Mouse (Mus musculus) C2C12 (cell line): Measurements from ENCODE around the gene Npas2. TPM values are rescaled to one million over a fixed set of nuclear protein-coding genes. Genes with fewer than 3 reads are reported as not detected.

ENCODE experiments used
- H3K27me3 ChIP-seq: one replicate; pipeline ENCODE4 v1.6.1; 2011; ENCODE audit not compliant: control insufficient read depth, insufficient read depth, insufficient read length
- H3K36me3 ChIP-seq: one replicate; pipeline ENCODE4 v1.6.1; 2011; ENCODE audit not compliant: control insufficient read depth, insufficient read depth
- H3K4me3 ChIP-seq: one replicate; pipeline ENCODE4 v1.5.1; 2011; ENCODE audit warnings: mild to moderate bottlenecking, control low read depth; ENCODE audit not compliant: poor library complexity, insufficient read depth, severe bottlenecking
- H3K79me2 ChIP-seq: one replicate; pipeline ENCODE4 v1.6.1; 2011; ENCODE audit not compliant: control insufficient read depth, insufficient read depth
- H3K79me3 ChIP-seq: one replicate; pipeline ENCODE4 v1.6.1; 2011; ENCODE audit warnings: low read depth, control low read depth
- H3ac ChIP-seq: one replicate; pipeline ENCODE3; 2011; ENCODE audit warnings: low read depth; ENCODE audit not compliant: control insufficient read depth, insufficient read length
- CEBPB ChIP-seq: IDR thresholded peaks from one replicate; pipeline ENCODE4 v1.6.1; 2011; ENCODE audit warnings: low read depth, mild to moderate bottlenecking, control low read depth, moderate library complexity
- CTCF ChIP-seq: IDR thresholded peaks from one replicate; pipeline ENCODE4 v1.5.1; 2011; ENCODE audit not compliant: control insufficient read depth, insufficient read depth, insufficient read length
- FOSL1 ChIP-seq: IDR thresholded peaks from one replicate; pipeline ENCODE4 v1.8.0; 2011; ENCODE audit warnings: mild to moderate bottlenecking, low read length; ENCODE audit not compliant: poor library complexity, insufficient read depth, severe bottlenecking
- MAX ChIP-seq: IDR thresholded peaks from one replicate; pipeline ENCODE4 v1.6.1; 2011; ENCODE audit warnings: mild to moderate bottlenecking, control low read depth
- MYOD1 ChIP-seq: IDR thresholded peaks from one replicate; pipeline ENCODE4 v1.6.1; 2011; ENCODE audit warnings: low read depth; ENCODE audit not compliant: control insufficient read depth, insufficient read length
- MYOG ChIP-seq: IDR thresholded peaks from one replicate; pipeline ENCODE4 v1.6.1; 2011; ENCODE audit not compliant: control insufficient read depth, insufficient read length; ENCODE audit errors: extremely low read depth
- USF1 ChIP-seq: IDR thresholded peaks from one replicate; pipeline ENCODE4 v1.6.1; 2011; ENCODE audit warnings: low read depth, mild to moderate bottlenecking, control low read depth, moderate library complexity
- polyA plus RNA-seq: library from polyadenylated mRNA; unstranded; fragments of >200 nt; fragmentation: generic; extraction: Trizol; gene quantifications from one replicate; pipeline ENCODE4 v1.2.1, GENCODE M21; 2012; ENCODE audit warnings: missing spikeins

Npas2 gene
- polyA plus RNA-seq, 1 experiment = not detected

DNA sequence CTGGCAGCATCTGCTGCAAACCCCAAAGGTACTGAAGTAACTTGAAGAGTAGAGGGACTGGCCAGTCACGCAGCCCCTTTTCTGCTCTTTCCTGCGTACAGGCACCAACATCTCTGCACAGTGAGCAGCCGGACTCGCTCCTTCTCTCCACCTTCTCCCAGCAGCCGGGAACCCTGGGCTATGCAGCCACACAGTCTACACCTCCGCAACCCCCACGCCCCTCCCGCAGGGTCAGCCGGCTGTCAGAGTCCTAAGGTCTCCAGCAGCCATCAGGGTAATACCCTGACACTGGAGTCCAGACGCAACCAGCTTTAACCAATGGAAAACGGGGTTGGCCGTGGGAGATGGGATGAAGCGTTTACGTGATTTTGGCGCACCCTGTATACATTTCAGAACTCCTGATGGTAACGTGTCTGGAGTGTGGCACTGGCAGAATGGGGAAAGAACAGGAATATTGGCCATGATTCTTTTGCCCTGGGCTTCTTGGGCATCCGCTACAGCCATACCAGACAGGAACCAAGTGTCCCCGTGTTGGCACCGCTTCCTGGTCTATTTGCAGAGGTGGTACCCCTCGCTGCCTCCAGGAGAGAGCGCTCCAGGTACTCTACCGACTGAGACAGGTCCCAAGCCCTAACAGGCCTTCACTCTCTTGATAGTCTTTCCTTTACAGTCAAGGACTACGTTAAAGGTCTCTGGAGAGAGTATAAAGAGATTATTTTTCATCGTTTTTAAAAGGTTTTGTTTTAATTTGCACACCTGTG lies 168.4 kb downstream of the Npas2 start:
- no peak overlapping the region for H3K4me3 ChIP-seq
- H3ac ChIP-seq = no peak overlapping the region

GRCm38 (mm10) chr1:39362515-39362893 lies 169.0 kb downstream of the Npas2 start:
- Histone ChIP-seq H3ac (no peak overlapping the region), H3K4me3 (no peak overlapping the region), H3K27me3 (peaks cover 14% of the 10 kb centered on the region), H3K36me3 (no peaks in the 10 kb centered on the region), H3K79me2 (no peaks in the 10 kb centered on the region), H3K79me3 (no peaks in the 10 kb centered on the region)
- TF ChIP-seq USF1 (no peak), MYOG (no peak), FOSL1 (no peak), CEBPB (no peak), CTCF (no peak), MAX (no peak), MYOD1 (no peak)

More for the DNA sequence above, 168.4 kb downstream of the Npas2 start:
- Histone ChIP-seq H3K79me2 (no peaks in the 10 kb centered on the region), H3K36me3 (no peaks in the 10 kb centered on the region), H3K79me3 (no peaks in the 10 kb centered on the region), H3K27me3 (peaks cover 18% of the 10 kb centered on the region)
- no peak for TF ChIP-seq MYOG

GRCm38 (mm10) chr1:39365562-39365961 lies 172.0 kb downstream of the Npas2 start:
- H3K79me2 ChIP-seq = peaks cover 30% of the 10 kb centered on the region
- TF ChIP-seq CTCF (no peak), MYOD1 (no peak), MAX (no peak), MYOG (no peak), FOSL1 (no peak), CEBPB (no peak), USF1 (no peak)
- peaks cover 24% of the 10 kb centered on the region for H3K36me3 ChIP-seq
- no peak overlapping the region for H3ac ChIP-seq
- peaks cover 7% of the 10 kb centered on the region for H3K27me3 ChIP-seq
- peaks cover 24% of the 10 kb centered on the region for H3K79me3 ChIP-seq
- H3K4me3 ChIP-seq = no peak overlapping the region

- TF ChIP-seq MAX = no peak
- no peak for TF ChIP-seq USF1
- TF ChIP-seq CTCF = no peak
- no peak for TF ChIP-seq FOSL1
- TF ChIP-seq MYOD1 = no peak
- no peak for TF ChIP-seq MYOG
- TF ChIP-seq CEBPB = no peak
- H3K36me3 ChIP-seq = peaks cover 39% of the 10 kb centered on the region
- H3K79me2 ChIP-seq = peaks cover 44% of the 10 kb centered on the region
- H3K79me3 ChIP-seq = peaks cover 29% of the 10 kb centered on the region
- no peaks in the 10 kb centered on the region for H3K27me3 ChIP-seq
- H3ac ChIP-seq = peak overlapping the region; percentile 34
- peak overlapping the region; percentile 16 for H3K4me3 ChIP-seq
Measured at GRCm38 (mm10) chr1:39367045-39367444, 173.5 kb downstream of the Npas2 start.

DNA sequence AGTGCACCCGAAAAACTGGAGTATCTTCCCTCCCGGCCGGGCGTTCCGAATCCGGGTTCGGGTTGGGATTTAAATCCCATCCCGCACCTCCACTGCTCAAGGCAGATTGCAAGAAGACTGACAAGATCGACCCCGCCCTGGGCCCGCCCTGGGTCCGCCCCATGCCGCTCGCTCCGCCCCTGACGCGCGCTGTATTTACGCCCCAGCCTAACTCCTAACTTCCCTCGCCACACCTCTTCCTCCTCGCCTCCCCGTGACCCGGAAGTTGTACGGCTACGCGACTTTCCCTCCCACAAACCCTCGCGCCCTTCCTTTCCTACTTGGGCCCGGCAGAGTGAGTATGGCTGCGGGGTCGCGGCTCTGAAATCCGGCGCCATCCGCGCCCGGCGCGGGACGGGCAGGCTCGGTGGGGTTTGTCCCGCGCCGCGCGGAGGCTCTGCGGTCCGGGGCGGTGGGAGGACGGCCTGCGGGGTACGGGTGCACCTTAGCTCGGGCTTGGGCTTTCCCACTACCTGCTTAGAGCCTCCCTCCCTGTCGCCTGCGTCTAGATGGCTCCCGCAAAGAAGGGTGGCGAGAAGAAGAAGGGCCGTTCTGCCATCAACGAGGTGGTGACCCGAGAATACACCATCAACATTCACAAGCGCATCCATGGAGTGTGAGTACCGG lies 174.2 kb downstream of the Npas2 start, which contains the start of gene Rpl31:
TSS of gene Rpl31 (plus strand) at position 242 of the 666 bp plus-strand sequence.
- H3K79me3 ChIP-seq = peaks cover 29% of the 10 kb centered on the region

More for the DNA sequence above, 174.2 kb downstream of the Npas2 start, which contains the start of gene Rpl31:
- peak within 1 kb of the TSS; percentile 100 for H3ac ChIP-seq
- peak within 1 kb of the TSS; percentile 100 for H3K4me3 ChIP-seq
- peaks cover 45% of the 10 kb centered on the region for H3K36me3 ChIP-seq
- TF ChIP-seq USF1 (peak; percentile 58), CEBPB (no peak)
- H3K27me3 ChIP-seq = no peaks in the 10 kb centered on the region
- peaks cover 48% of the 10 kb centered on the region for H3K79me2 ChIP-seq
